Mouse (Mus musculus): Measurements from ENCODE around the gene Il1rl1. TPM values are rescaled to one million over a fixed set of nuclear protein-coding genes. Genes with fewer than 3 reads are reported as not detected.

The Il1rl1 gene
- total RNA-seq (2023) = 0.09 TPM

GRCm38 (mm10) chr1:40428910-40429675 lies at the start of gene Il1rl1:
Gene Il1rl1 (plus strand): TSS chr1:40429570.

GRCm38 (mm10) chr1:40465477-40466430 lies 36.4 kb downstream of the Il1rl1 start, which contains the start of gene Il18r1:
Gene Il18r1 (plus strand): TSS chr1:40465552.

Other genes with a start within 250 kb of the Il1rl1 start
- gene Il1r1, start 204.5 kb upstream of the Il1rl1 start, total RNA-seq (2023) = 0.18 TPM
- gene Il1rl2, start 105.0 kb upstream of the Il1rl1 start, total RNA-seq (2023) = 20.5 TPM
- 59.2 TPM for gene Il18r1, start 36.0 kb downstream of the Il1rl1 start, total RNA-seq (2023)
- 4.8 TPM for gene Il18rap, start 85.8 kb downstream of the Il1rl1 start, total RNA-seq (2023)
- gene Slc9a4, start 150.5 kb downstream of the Il1rl1 start, total RNA-seq (2023) = not detected